Mouse (Mus musculus) forebrain, embryonic 13.5 days (tissue): ENCODE measurements around the gene Kifc3. TPM values are rescaled to one million over a fixed set of nuclear protein-coding genes. Genes with fewer than 3 reads are reported as not detected.
A peak's percentile ranks its signal among the peaks of the same experiment; 100 is the strongest.
"Not testable (repeated sequence)": the region's sequence is repeated elsewhere in the genome, so short reads cannot be mapped to it uniquely, and the experiment has no call there.

Experiments used
- ATAC-seq: fragments of 200-750 bp; cut with Nextera tagmentation; 2 replicates; pipeline ENCODE4 v1.8.0; 2017
- H3K27ac ChIP-seq: fragments of 300-500 bp; sonication (generic); 2 replicates; pipeline ENCODE4 v1.5.1; 2015; ENCODE audit warnings: inconsistent platforms, mild to moderate bottlenecking, moderate library complexity
- H3K27me3 ChIP-seq: fragments of 300-500 bp; sonication (generic); 2 replicates; pipeline ENCODE4 v1.6.1; 2015; ENCODE audit warnings: mild to moderate bottlenecking, inconsistent platforms
- H3K36me3 ChIP-seq: fragments of 300-500 bp; sonication (generic); 2 replicates; pipeline ENCODE4 v1.6.1; 2015; ENCODE audit warnings: mild to moderate bottlenecking, inconsistent platforms; ENCODE audit not compliant: poor library complexity, severe bottlenecking
- H3K4me1 ChIP-seq: fragments of 300-500 bp; sonication (generic); 2 replicates; pipeline ENCODE4 v1.6.1; 2015; ENCODE audit warnings: inconsistent platforms
- H3K4me2 ChIP-seq: fragments of 300-500 bp; sonication (generic); 2 replicates; pipeline ENCODE4 v1.6.1; 2015; ENCODE audit warnings: inconsistent platforms, mild to moderate bottlenecking, moderate library complexity
- H3K4me3 ChIP-seq: fragments of 300-500 bp; sonication (generic); 2 replicates; pipeline ENCODE4 v1.5.1; 2015; ENCODE audit warnings: mild to moderate bottlenecking, inconsistent platforms
- H3K9ac ChIP-seq: fragments of 300-500 bp; sonication (generic); 2 replicates; pipeline ENCODE4 v1.6.1; 2015; ENCODE audit warnings: mild to moderate bottlenecking, inconsistent platforms
- H3K9me3 ChIP-seq: fragments of 300-500 bp; sonication (generic); replicated peaks from 2 replicates; pipeline ENCODE4 v1.6.1; 2016; ENCODE audit warnings: inconsistent platforms
- WGBS: fragments of 180-500 bp; shearing (Covaris S2); methylation state at CpG from one replicate; pipeline ENCODE4 v1.1.7; 2015; 5-methylcytosine and 5-hydroxymethylcytosine counted together
- polyA plus RNA-seq: library from polyadenylated mRNA; unstranded; fragments of >200 nt; fragmentation: Nextera tagmentation; extraction: Ambion mirVana; gene quantifications from 2 replicates; pipeline ENCODE4 v1.2.1, GENCODE M21; 2015

Gene Kifc3
- polyA plus RNA-seq, result 8.2 and 8.3 TPM in 2 replicates

DNA sequence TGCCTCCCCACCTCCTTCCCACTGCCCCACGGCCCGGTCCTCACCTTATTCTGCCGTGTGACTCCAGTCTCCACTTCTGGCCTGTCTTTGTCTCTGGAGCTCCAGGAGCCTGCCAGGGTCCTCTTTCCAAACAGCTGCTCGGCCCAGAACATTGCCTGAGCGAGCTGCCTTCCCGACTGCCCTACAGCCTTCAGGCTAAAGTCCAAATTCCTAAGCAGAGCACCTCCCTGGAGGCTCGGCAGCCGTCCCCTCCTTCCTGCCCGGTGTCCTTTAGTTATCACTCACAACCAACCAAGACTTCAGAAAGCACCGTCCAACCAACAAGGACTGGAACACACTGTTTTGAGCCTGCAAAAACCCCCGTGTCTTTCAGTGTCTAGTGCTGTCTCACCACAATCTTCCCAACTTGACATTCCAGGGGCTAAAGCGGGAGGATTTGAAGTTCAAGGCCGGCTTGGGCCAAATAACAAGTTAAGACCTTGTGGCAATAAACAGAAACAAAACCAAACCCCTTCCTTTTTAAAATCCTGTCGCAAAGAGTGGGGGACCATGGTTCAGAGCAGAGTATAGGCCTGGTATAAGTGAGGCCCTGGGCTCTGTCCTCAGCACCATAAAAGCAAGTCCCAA is at the start of gene Kifc3:
Gene Kifc3 (minus strand): TSS at position 164 of the 627 bp plus-strand sequence.
- Histone ChIP-seq H3K4me3 (no peak within 1 kb of the TSS), H3K27ac (no peak within 1 kb of the TSS), H3K9ac (no peak within 1 kb of the TSS), H3K9me3 (no peaks in the 10 kb centered on the region), H3K4me2 (no peak within 1 kb of the TSS), H3K4me1 (peaks cover 16% of the 10 kb centered on the region), H3K36me3 (no peaks in the 10 kb centered on the region), H3K27me3 (no peaks in the 10 kb centered on the region)
- no peak for ATAC-seq
- WGBS, result 75% methylated on average over 14 of the region's 14 CpGs

DNA sequence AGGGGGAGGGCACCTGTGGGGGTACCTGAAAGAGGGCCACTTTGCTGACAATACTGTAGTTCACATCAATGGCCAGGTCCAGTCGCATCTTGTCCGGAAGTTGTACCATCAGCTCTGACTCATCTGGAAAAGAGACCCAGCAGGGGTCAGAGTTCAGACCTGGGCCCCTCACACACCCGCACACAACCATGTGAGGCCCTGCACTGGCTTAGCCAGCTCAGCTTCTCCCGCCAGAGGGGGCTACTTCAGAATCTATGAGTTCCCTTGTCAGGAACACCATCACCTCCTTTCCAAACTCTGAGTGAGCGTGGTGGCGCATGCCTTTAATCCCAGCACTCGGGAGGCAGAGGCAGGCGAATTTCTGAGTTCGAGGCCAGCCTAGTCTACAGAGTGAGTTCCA is 49.4 kb upstream of the Kifc3 start:
- ATAC-seq, result no peak
- H3K27me3 ChIP-seq, result no peaks in the 10 kb centered on the region
- no peak overlapping the region for H3K9ac ChIP-seq
- H3K36me3 ChIP-seq, result no peaks in the 10 kb centered on the region
- no peak overlapping the region for H3K4me2 ChIP-seq
- no peak overlapping the region for H3K4me3 ChIP-seq
- no peak overlapping the region for H3K27ac ChIP-seq
- WGBS, result 69% methylated on average over 9 of the region's 9 CpGs
- no peaks in the 10 kb centered on the region for H3K9me3 ChIP-seq
- no peaks in the 10 kb centered on the region for H3K4me1 ChIP-seq

DNA sequence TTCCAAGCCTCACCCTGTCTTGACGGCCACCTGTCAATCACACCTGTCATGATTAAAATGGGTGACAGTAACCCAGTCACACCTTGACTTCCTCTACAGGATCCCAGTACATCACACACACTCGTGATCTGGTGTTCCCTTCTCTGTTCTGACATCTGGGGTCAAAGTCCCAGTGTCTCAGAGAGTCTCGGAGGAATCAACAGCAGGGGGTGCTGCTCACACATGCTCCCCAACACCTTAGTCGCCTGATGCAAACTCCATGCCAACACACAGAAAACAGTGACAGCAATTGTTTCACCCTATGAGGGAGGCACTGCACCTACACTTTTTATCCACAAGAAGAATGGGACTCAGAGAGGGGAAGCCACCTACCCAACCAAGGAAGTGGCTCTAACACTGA is 47.2 kb upstream of the Kifc3 start:
- Histone ChIP-seq H3K36me3 (no peaks in the 10 kb centered on the region), H3K27ac (no peak overlapping the region), H3K27me3 (no peaks in the 10 kb centered on the region), H3K4me1 (peaks cover 15% of the 10 kb centered on the region), H3K4me3 (no peak overlapping the region), H3K4me2 (no peak overlapping the region), H3K9ac (no peak overlapping the region), H3K9me3 (no peaks in the 10 kb centered on the region)
- ATAC-seq, result no peak
- 62% methylated on average over 4 of the region's 4 CpGs for WGBS

DNA sequence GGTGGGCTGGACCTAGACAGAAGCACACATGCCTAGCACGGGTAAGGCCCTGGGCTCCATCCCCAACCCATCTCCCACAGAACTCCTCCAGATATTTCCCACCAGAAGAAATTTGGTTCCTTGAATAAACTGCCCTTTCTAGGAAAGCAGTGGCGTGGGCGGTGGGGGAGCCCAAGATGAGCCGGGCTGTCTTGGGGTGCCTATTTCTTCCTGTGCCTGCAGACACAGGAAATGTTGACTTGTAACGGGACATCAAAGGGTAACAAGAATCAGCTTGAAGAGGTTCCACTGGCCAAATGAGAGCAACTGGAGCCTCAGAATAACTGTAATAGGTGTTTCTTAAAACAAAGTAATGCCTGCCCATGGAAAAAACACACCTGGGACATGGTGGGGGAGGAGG is 44.7 kb upstream of the Kifc3 start:
- H3K9ac ChIP-seq, result no peak overlapping the region
- ATAC-seq, result no peak
- no peaks in the 10 kb centered on the region for H3K9me3 ChIP-seq
- no peak overlapping the region for H3K4me2 ChIP-seq
- H3K4me3 ChIP-seq, result no peak overlapping the region
- no peaks in the 10 kb centered on the region for H3K27me3 ChIP-seq
- H3K27ac ChIP-seq, result no peak overlapping the region
- 84% methylated on average over 5 of the region's 5 CpGs for WGBS
- no peaks in the 10 kb centered on the region for H3K36me3 ChIP-seq
- peaks cover 41% of the 10 kb centered on the region for H3K4me1 ChIP-seq

DNA sequence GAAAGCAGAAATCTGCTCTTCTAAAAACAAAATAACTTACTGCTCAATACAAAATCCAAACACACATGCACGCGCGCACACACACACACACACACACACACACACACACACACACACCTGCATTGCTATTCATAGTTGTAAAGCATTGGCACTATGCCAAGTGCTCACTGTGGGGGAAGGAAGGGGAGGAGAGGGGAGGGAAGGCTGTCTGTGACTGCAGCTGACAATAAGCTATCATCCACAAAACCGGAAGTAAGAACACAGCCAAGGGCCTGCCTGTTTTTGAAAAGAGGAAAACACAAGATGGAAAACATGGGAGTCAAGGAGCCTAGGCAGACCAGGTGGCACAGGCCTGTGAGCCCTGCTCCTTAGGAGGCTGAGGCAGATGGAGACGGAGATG is 42.6 kb upstream of the Kifc3 start:
- H3K27me3 ChIP-seq, result no peaks in the 10 kb centered on the region
- H3K9ac ChIP-seq, result no peak overlapping the region
- no peaks in the 10 kb centered on the region for H3K9me3 ChIP-seq
- peaks cover 50% of the 10 kb centered on the region for H3K4me1 ChIP-seq
- H3K27ac ChIP-seq, result peak overlapping the region; percentile 98
- WGBS, result 30% methylated on average over 5 of the region's 5 CpGs
- peak; percentile 26 for ATAC-seq
- H3K4me2 ChIP-seq, result no peak overlapping the region
- no peak overlapping the region for H3K4me3 ChIP-seq
- H3K36me3 ChIP-seq, result no peaks in the 10 kb centered on the region

DNA sequence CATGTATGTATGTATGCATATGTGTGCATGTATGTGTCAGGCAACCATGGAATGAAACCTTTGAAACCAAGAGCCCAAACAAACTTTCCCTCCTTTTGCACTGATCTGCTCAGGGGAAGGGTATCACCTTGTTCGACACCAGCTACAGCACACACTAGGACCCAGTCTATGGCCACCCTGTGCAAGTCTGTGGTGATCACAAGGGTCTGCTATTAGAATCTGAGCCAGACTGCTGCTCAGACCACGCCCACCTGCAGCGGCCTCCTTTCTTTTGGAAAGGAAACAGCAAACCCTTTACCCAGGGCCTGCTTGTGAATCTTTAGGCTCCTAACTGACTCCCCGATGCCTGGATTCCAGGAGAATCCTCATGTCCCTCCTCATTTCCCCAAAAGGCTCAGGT is 41.2 kb upstream of the Kifc3 start:
- Histone ChIP-seq H3K27ac (peak overlapping the region; percentile 98), H3K4me1 (peaks cover 50% of the 10 kb centered on the region), H3K4me2 (peak overlapping the region; percentile 49; the same call in 1 of the 2 replicates), H3K9ac (peak overlapping the region; percentile 56; the same call in 1 of the 2 replicates), H3K4me3 (no peak overlapping the region), H3K36me3 (no peaks in the 10 kb centered on the region), H3K9me3 (no peaks in the 10 kb centered on the region), H3K27me3 (no peaks in the 10 kb centered on the region)
- ATAC-seq, result peak; percentile 53
- 40% methylated on average over 4 of the region's 4 CpGs for WGBS

DNA sequence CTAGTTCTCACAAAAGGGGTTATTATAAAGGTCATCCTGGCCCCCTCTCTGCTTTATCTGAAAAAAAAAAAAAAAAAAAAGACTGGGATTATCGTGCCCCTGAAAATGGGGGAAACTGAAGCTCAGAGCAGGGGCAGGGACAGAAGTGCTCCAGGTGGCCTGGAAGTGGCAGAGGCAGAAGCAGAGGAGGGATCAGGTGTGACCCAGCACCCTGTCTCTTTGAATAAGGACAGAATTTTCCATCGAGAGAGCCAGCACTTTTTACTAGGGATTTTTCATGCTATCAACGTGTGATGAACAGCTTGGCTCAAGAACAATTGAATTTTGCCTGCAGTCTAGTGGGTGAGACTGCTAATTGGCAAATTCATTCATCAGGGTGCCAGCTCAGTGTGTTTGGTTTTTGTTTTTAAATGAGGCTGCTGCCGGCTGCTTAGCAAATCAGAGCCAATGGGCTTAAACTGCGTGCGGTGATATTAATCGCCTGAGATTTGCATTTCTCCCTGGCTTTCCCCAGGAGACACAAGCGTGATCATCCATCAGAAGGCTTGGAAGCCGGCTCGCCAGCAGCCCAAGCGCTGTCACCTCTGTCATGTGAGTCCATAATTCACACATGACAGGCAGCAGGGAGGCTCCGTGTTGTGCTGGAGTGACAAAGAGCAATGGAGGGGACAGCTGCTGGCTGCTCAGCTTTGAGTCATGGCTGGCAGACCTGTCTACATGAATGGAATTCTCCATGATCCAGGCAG is 40.4 kb upstream of the Kifc3 start:
- Histone ChIP-seq H3K36me3 (no peaks in the 10 kb centered on the region), H3K27me3 (no peaks in the 10 kb centered on the region), H3K9ac (peak overlapping the region; percentile 56), H3K4me1 (peaks cover 50% of the 10 kb centered on the region), H3K27ac (peak overlapping the region; percentile 98), H3K4me2 (peak overlapping the region; percentile 49), H3K9me3 (no peaks in the 10 kb centered on the region), H3K4me3 (no peak overlapping the region)
- ATAC-seq, result peak; percentile 89
- 9% methylated on average over 12 of the region's 12 CpGs for WGBS

DNA sequence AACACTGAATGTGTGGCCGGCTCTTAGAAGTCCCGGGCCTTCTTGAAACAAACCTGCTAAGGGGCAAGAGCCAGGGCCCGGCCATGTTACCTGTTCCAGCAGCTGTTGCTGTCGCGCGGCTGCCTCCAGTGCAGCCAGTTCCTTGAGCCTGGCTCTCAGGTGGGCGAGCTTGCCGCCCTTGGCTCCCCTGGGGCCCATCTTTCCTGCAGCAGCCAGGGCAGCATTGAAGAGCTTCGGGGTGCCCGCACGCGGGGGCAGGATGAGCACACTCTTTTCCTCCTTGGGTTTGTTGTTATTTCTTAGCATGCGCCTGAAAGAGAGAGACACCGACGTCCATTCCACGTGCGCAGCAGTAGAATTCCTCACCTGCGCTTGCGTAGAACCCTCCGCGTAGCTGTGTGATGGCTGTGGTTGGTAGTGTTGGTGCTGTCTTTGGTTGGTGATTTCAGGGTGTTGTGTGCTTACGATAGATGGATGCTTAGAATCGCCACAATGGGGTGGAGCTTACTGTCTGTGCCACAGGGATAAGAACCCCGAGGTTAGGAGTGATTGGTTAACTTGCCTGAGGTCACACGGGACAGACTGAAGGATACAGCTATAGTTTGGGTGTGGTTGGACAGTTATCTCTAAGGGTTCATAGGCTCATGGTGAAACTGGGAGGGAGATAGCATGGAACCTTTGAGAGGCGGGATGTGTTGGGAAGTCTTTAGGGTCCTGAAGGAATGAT is 39.6 kb upstream of the Kifc3 start:
- no peak for ATAC-seq
- H3K4me2 ChIP-seq, result peak overlapping the region; percentile 49; the same call in 1 of the 2 replicates

DNA sequence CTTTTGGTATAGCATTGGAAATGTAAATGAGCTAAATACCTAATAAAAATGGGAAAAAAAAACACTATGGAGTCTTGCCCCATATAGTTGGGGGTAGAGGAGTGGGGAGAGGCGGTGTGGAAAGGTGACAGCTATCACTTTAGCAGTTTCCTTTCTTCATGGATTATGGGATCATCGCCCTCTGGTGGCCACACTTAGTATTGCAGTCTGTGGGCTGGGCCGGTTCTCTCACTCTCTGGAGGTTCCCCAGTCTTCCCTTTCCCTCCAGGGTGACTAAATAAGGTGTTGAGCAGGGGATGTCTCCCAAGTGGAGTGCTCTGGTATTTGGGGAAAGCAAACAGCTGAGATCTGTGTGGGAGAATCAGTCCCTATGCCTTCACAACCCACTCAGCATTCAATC is 33.1 kb upstream of the Kifc3 start:
- no peaks in the 10 kb centered on the region for H3K36me3 ChIP-seq
- H3K9me3 ChIP-seq, result no peaks in the 10 kb centered on the region
- no peak overlapping the region for H3K9ac ChIP-seq
- H3K4me1 ChIP-seq, result no peaks in the 10 kb centered on the region
- peak; percentile 59 for ATAC-seq
- H3K4me3 ChIP-seq, result no peak overlapping the region
- 0% methylated on average over 3 of the region's 3 CpGs for WGBS
- no peaks in the 10 kb centered on the region for H3K27me3 ChIP-seq
- no peak overlapping the region for H3K27ac ChIP-seq
- no peak overlapping the region for H3K4me2 ChIP-seq

More for the DNA sequence above, 39.6 kb upstream of the Kifc3 start:
- Histone ChIP-seq H3K4me3 (no peak overlapping the region), H3K36me3 (no peaks in the 10 kb centered on the region), H3K9ac (peak overlapping the region; percentile 27; the same call in 1 of the 2 replicates), H3K27ac (peak overlapping the region; percentile 98), H3K9me3 (no peaks in the 10 kb centered on the region), H3K27me3 (no peaks in the 10 kb centered on the region), H3K4me1 (peaks cover 50% of the 10 kb centered on the region)
- 84% methylated on average over 26 of the region's 26 CpGs for WGBS

DNA sequence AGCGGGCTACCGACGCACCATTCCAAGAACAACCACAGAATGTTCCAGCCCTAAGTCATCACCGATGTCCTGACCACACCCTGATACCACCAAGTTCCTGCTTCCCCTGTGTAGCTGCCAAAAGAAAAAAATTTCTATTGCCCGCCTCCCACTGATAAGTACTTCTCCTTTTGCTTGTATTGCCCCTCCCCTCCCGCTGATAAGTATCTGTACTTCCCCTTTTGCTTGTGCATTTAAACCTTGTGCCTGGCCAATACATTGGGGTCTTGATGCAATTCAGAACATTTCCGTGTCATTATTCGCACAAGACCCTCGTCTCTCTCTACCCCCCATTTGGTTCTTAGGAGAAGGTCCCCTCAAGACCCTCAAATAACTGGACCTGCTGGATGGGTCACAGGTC is 27.5 kb upstream of the Kifc3 start:
- H3K27ac ChIP-seq, H3K4me2 ChIP-seq, H3K4me3 ChIP-seq, H3K36me3 ChIP-seq, ATAC-seq, H3K9me3 ChIP-seq, H3K9ac ChIP-seq, H3K27me3 ChIP-seq, H3K4me1 ChIP-seq: not testable (repeated sequence)
- WGBS, result 93% methylated on average over 9 of the region's 9 CpGs

DNA sequence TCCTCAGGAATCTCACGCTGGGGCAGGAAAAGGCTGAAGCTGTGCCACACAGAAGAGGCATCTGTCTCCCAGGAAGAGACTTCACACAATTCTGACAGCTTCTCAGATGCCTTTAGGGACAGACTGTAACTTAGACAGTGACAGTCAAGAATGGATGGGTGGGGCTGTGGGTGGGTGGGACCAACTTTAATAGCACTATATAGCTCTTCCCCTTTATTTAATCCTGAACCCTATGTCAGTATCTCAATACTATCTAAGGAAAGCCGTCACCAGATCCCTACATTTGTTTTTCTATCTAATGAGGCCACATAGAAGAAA is 24.5 kb upstream of the Kifc3 start:
- H3K27ac ChIP-seq, result no peak overlapping the region
- ATAC-seq, result no peak
- no peaks in the 10 kb centered on the region for H3K36me3 ChIP-seq
- H3K4me2 ChIP-seq, result no peak overlapping the region
- no peaks in the 10 kb centered on the region for H3K4me1 ChIP-seq
- H3K9me3 ChIP-seq, result no peaks in the 10 kb centered on the region
- 50% methylated on average over 2 of the region's 2 CpGs for WGBS
- H3K4me3 ChIP-seq, result no peak overlapping the region
- no peaks in the 10 kb centered on the region for H3K27me3 ChIP-seq
- H3K9ac ChIP-seq, result no peak overlapping the region
